Mouse (Mus musculus) thymus, adult 18-20 months (tissue): Measurements from ENCODE around the gene Cyp4f15.
"Not testable (repeated sequence)": the region's sequence is repeated elsewhere in the genome, so short reads cannot be mapped to it uniquely, and the experiment has no call there.

Source experiments
- DNase-seq, 2 experiments: peaks; one replicate each; pipeline ENCODE4 v3.0.0; 2022; ENCODE audit warnings: mixed read lengths in 2 of 2

The Cyp4f15 gene

GRCm38 (mm10) chr17:32685048-32685750 lies at the start of gene Cyp4f15:
TSS of gene Cyp4f15 (plus strand) at chr17:32685627.
- no peak for DNase-seq

GRCm38 (mm10) chr17:32636341-32636740 lies 49.1 kb upstream of the Cyp4f15 start:
- no peak for DNase-seq

- DNase-seq: no peak
Observed at GRCm38 (mm10) chr17:32637151-32637550, 48.3 kb upstream of the Cyp4f15 start.

- DNase-seq: no peak
Observed at GRCm38 (mm10) chr17:32646631-32647030, 38.8 kb upstream of the Cyp4f15 start.

GRCm38 (mm10) chr17:32653860-32654259 lies 31.6 kb upstream of the Cyp4f15 start:
- no peak for DNase-seq

- no peak for DNase-seq
Observed at GRCm38 (mm10) chr17:32657041-32657440, 28.4 kb upstream of the Cyp4f15 start.

GRCm38 (mm10) chr17:32658246-32658645 lies 27.2 kb upstream of the Cyp4f15 start:
- DNase-seq: no peak

- DNase-seq: no peak
Observed at GRCm38 (mm10) chr17:32658712-32659111, 26.7 kb upstream of the Cyp4f15 start, which contains the start of gene Cyp4f40. TSS of gene Cyp4f40 (plus strand) at chr17:32658900.

GRCm38 (mm10) chr17:32673976-32674375 lies 11.5 kb upstream of the Cyp4f15 start:
- no peak for DNase-seq

- peak in 1 of 2 experiments; percentile 9 for DNase-seq
Observed at GRCm38 (mm10) chr17:32676040-32676635, 9.3 kb upstream of the Cyp4f15 start.

GRCm38 (mm10) chr17:32680404-32680803 lies 5.0 kb upstream of the Cyp4f15 start:
- peak in 1 of 2 experiments; percentile 9 for DNase-seq

GRCm38 (mm10) chr17:32686722-32687121 lies 1.3 kb downstream of the Cyp4f15 start:
- DNase-seq: no peak

GRCm38 (mm10) chr17:32690959-32691358 lies 5.5 kb downstream of the Cyp4f15 start:
- DNase-seq: no peak

GRCm38 (mm10) chr17:32702826-32703225 lies 17.4 kb downstream of the Cyp4f15 start:
- DNase-seq: peak; percentile 4 to 19

- not testable (repeated sequence) for DNase-seq
Observed at GRCm38 (mm10) chr17:32710541-32710940, 25.1 kb downstream of the Cyp4f15 start.

GRCm38 (mm10) chr17:32722151-32722550 lies 36.7 kb downstream of the Cyp4f15 start:
- not testable (repeated sequence) for DNase-seq

- DNase-seq: no peak
Observed at GRCm38 (mm10) chr17:32722771-32723170, 37.3 kb downstream of the Cyp4f15 start.

- DNase-seq: not testable (repeated sequence)
Observed at GRCm38 (mm10) chr17:32726360-32726759, 40.9 kb downstream of the Cyp4f15 start.

- no peak for DNase-seq
Observed at GRCm38 (mm10) chr17:32729029-32729428, 43.6 kb downstream of the Cyp4f15 start.

GRCm38 (mm10) chr17:32738406-32738805 lies 53.0 kb downstream of the Cyp4f15 start:
- no peak for DNase-seq

GRCm38 (mm10) chr17:32741057-32741456 lies 55.6 kb downstream of the Cyp4f15 start:
- no peak for DNase-seq

- DNase-seq: no peak
Observed at GRCm38 (mm10) chr17:32750611-32751010, 65.2 kb downstream of the Cyp4f15 start.
